Comparison of ENCODE assay signal across 9 mouse cellular contexts in genomic region chr11:107808508-107808907, GRCm38 (mm10). TPM values are rescaled to one million over a fixed set of nuclear protein-coding genes. Genes with fewer than 3 reads are reported as not detected.
DNase-seq lines count a peak whose midpoint lies in the region; ATAC-seq and TF ChIP-seq lines count a peak whose summit lies in the region.
"Had no signal": no experiment of that assay in that cellular context is flagged by ENCODE, and none has a peak within 500 bp of the region (broad histone marks: within the 10 kb centered on the region; RNA-seq: fewer than 3 reads in every experiment).

No protein-coding gene starts in this region.

- H3K27me3 ChIP-seq in heart, embryonic 11.5 days (ENCODE audit: control insufficient read depth, insufficient read depth, low read length), result peaks cover 16% of the 10 kb centered on the region

- H3K4me2 ChIP-seq in heart, embryonic 11.5 days, result no peak overlapping the region
- H3K4me2 ChIP-seq: midbrain, embryonic 12.5 days had no signal

- no peak overlapping the region for H3K4me3 ChIP-seq in lung, adult 2 months (replicated peaks; ENCODE audit: extremely low read depth, low read depth, low read length)
- H3K4me3 ChIP-seq in heart, embryonic 11.5 days (ENCODE audit: low read depth, low read length), result no peak overlapping the region
- H3K4me3 ChIP-seq: midbrain, embryonic 12.5 days had no signal

- H3K9me3 ChIP-seq in heart, embryonic 11.5 days (replicated peaks; ENCODE audit: control insufficient read depth, low read length), result no peaks in the 10 kb centered on the region
- H3K9me3 ChIP-seq: midbrain, embryonic 12.5 days had no signal

- ATAC-seq in heart, embryonic 11.5 days (replicated peaks; ENCODE audit: insufficient number of reproducible peaks, low FRiP score, low TSS enrichment), result no peak

- TF ChIP-seq POLR2A in lung, adult 2 months (IDR thresholded peaks at IDR 0.05; ENCODE audit: borderline replicate concordance, extremely low read depth, low read depth, low read length), result no peak

- no peak overlapping the region for H3K27ac ChIP-seq in heart, embryonic 11.5 days (ENCODE audit: low read depth, low read length)
- H3K27ac ChIP-seq: midbrain, embryonic 12.5 days had no signal

- WGBS in lung, adult 2 months, result 66% methylated on average over 8 of the region's 8 CpGs
- WGBS in heart, embryonic 11.5 days (ENCODE audit: insufficient replicate concordance), result 66% methylated on average over 8 of the region's 8 CpGs

- DNase-seq in cerebellum, postnatal 10 days, result peak; percentile 40 to 55
- DNase-seq in cerebellum, adult 11-12 months, result no peak
- no peak for DNase-seq in lung, adult 2 months
- DNase-seq in lung, postnatal 25 days (ENCODE audit: low spot score), result no peak
- DNase-seq in c-Kit-positive CD71-positive TER-119-positive erythroid progenitor cells, embryonic 14.5 days (ENCODE audit: low spot score), result peak; percentile 13
- peak; percentile 39 for DNase-seq in testis, postnatal 14 days (ENCODE audit: low spot score)
- DNase-seq in urinary bladder, postnatal 25 days (ENCODE audit: low spot score), result no peak

- no peaks in the 10 kb centered on the region for H3K36me3 ChIP-seq in heart, embryonic 11.5 days (ENCODE audit: control insufficient read depth, insufficient read depth, low read length)
- H3K36me3 ChIP-seq: midbrain, embryonic 12.5 days had no signal

- H3K9ac ChIP-seq in heart, embryonic 11.5 days (ENCODE audit: low read depth, low read length), result no peak overlapping the region
- H3K9ac ChIP-seq: midbrain, embryonic 12.5 days had no signal

- H3K4me1 ChIP-seq in lung, adult 2 months (ENCODE audit: control insufficient read depth, insufficient read depth, low read length), result no peaks in the 10 kb centered on the region
- no peaks in the 10 kb centered on the region for H3K4me1 ChIP-seq in heart, embryonic 11.5 days (ENCODE audit: control insufficient read depth, insufficient read depth, low read length)

- TF ChIP-seq CTCF in lung, adult 2 months (IDR thresholded peaks at IDR 0.05; ENCODE audit: insufficient read depth, low read length), result 0 out of 2 replicates have a peak, but pooled peaks have one; percentile 12

RNA-seq across cellular contexts. Expression of gene Cacng4, which starts 14.2 kb away (rescaled TPM):
- polyA plus RNA-seq in lung, adult 2 months (2012; rRNA removed), result 0.25 TPM in 2 replicates
- polyA plus RNA-seq in heart, embryonic 11.5 days (2014; fragmentation: Nextera tagmentation; extraction: Ambion mirVana), result 0.84 and 0.99 TPM in 2 replicates

Comparison
In these comparisons a context has a peak if more than half of its experiments do, and no peak if none do; other contexts are left out.
1. DNase-seq: peak in cerebellum, postnatal 10 days (2 of 2), c-Kit-positive CD71-positive TER-119-positive erythroid progenitor cells, embryonic 14.5 days (single experiment) and testis, postnatal 14 days (single experiment); none in cerebellum, adult 11-12 months (single experiment), lung, adult 2 months (single experiment), lung, postnatal 25 days (single experiment) and urinary bladder, postnatal 25 days (single experiment).